Mouse (Mus musculus) olfactory bulb, adult 2 months (tissue): ENCODE measurements around the gene Tnc.

Experiments
- CTCF ChIP-seq: fragments of 200-500 bp; IDR thresholded peaks from 2 replicates; pipeline ENCODE4 v1.5.1; 2012; ENCODE audit warnings: low read depth, mild to moderate bottlenecking, low read length, moderate library complexity; ENCODE audit not compliant: insufficient read depth
- POLR2A ChIP-seq: fragments of 200-500 bp; IDR thresholded peaks from 2 replicates; pipeline ENCODE4 v1.6.1; 2012; ENCODE audit warnings: mild to moderate bottlenecking, low read depth, low read length, moderate library complexity; ENCODE audit not compliant: insufficient read depth

GRCm38 (mm10) chr4:64067394-64067793, 20.6 kb upstream of the Tnc start:
- TF ChIP-seq CTCF (no peak), POLR2A (no peak)
